Mouse (Mus musculus): Measurements from ENCODE around the gene Dlg1.

DNA sequence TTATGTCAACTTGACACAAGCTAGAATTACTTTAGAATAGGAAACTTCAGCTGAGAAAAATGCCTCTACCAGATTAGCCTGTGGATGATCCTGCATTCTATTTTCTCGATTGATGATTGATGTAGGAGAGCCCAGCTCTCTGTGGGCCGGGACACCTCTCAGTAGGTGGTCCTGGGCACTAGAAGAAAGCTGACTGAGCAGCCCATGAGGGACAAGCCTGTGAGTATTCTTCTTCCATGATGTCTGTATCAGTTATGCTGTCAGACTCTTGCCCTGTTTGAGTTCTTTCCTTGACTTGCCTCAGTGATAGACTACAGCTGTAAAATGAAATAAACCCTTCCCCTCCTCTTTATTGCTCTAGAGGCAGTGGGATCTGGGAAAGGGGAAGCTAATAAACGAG lies 74.5 kb downstream of the Dlg1 start:
- TF ChIP-seq CTCF (IDR thresholded peaks at IDR 0.05; ENCODE audit: control insufficient read depth, insufficient read depth, insufficient read length) (no peak), MAX (IDR thresholded peaks at IDR 0.05) (no peak)

Measured in C2C12 (cell line).